Mouse (Mus musculus) frontal cortex, postnatal 10 days (tissue): ENCODE results near the gene Gstm4.

Experiments
- DNase-seq, 2 experiments: peaks; one replicate each; pipeline ENCODE4 v3.0.0; 2022; ENCODE audit warnings: low spot score in 2 of 2, mixed read lengths in 1 of 2

Gstm4 gene

DNA sequence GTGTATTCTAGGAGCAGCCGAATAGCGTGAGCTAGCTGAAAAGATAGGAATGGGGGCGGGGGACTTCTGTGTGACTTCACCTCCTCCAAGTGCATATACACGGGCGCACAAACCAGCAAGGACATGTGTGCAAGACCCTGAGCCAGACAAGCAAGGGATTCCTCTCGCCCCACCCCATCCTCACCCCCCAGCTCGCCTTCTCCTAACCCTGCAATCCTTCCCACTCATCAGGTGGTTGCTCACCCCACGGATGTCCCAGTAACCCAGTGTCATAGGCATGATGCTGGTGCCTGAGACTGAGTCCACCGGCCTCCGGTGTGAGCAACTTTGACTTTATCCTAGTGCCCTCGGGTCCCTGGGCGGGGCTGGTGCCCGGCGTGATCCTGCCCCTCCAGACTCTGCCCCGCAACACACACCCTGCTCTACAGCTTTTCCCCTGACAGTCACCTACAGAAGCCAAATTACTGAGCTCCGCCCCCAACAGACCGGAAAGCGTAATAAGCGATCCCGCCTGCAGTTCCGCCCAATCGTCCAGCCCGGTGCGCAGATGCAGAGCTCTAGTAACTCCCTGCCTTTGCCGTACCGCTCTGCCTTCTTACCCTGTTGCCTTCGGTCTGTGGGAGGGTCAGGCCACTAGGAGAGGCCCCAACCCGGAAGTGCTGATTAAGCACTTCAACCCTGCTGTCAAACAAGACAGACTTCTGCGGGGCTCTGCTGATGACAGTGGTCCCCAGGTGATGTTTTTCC, at the start of gene Gstm4:
TSS of gene Gstm4 (minus strand) at position 501 of the 747 bp plus-strand sequence.
- peak; percentile 72 to 81 for DNase-seq

DNA sequence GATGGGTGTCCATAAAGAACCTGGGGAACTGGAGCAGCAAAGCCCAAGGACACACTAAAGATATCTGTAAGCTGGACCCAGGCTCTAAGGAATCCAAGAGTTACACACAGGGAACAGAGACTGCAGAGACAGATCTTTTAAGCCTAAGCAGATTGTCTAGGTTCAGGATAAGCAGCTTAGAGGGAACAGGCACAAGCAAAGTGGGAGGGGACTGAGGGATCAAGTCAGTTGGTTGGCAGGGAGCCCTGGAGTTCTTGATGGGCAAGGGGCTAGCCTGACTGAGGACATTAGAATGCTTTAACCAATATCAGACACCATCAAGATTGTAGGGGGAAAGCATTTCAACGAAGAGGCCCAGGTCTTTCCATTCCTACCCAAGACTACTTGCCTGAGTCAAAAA, 49.5 kb upstream of the Gstm4 start:
- no peak for DNase-seq

- DNase-seq: no peak
Observed at GRCm38 (mm10) chr3:108093306-108093705, 48.6 kb upstream of the Gstm4 start.

GRCm38 (mm10) chr3:108092536-108093115, 47.9 kb upstream of the Gstm4 start, which contains the start of gene Gnat2:
Gene Gnat2, plus strand, starts transcription at chr3:108092789.
- DNase-seq: no peak

DNA sequence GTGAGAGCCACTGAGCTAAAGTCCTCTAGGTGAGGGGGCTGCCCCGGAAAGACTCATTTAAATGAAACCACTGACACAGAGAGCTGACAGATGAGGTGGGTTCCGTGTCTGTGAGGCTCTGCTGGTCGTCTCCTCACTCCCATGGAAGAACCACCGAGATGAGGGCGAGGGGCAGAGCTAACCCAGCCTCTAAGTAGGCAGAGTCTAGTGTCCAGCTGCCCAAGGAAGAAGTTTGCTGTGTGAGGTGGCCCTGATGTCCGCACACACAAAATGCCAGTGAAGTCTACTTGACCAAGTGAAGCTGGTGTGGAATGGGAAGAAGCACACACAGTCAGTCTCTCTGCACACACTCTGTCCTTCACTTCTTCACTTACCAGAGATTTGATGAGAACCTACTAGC, 47.3 kb upstream of the Gstm4 start:
- DNase-seq: no peak

GRCm38 (mm10) chr3:108090561-108090960, 45.9 kb upstream of the Gstm4 start:
- no peak for DNase-seq

GRCm38 (mm10) chr3:108089916-108090315, 45.2 kb upstream of the Gstm4 start:
- no peak for DNase-seq

DNA sequence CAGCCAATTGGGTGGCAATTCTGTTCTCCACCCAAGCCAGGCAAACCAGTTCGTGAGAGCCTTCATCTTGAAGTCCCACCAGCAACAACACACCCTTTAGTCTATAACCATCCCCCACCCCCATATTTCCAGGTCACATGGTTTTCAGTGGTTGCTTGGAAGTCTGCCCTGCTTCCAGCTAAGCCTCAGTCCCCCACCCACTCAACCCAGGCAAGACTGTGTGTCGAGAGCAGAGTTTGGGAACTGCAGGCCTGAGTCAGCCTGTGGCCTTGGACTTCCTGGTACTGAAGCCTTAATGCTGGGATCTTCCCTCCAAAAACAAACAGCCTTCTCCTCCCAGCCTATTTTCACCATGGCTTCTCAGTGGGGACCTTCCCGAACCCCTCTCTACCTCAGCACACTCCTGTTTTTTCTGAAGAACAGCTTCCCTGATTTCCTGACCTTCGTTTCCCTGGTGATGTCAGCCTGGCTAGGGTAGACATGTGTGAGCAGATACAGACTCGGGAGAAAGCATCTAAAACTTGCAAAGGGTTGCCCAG, 44.2 kb upstream of the Gstm4 start:
- DNase-seq: no peak

- DNase-seq: no peak
Observed at GRCm38 (mm10) chr3:108087329-108087728, 42.6 kb upstream of the Gstm4 start.

GRCm38 (mm10) chr3:108086470-108086979, 41.8 kb upstream of the Gstm4 start, which contains the start of gene Ampd2:
Gene Ampd2, minus strand, starts transcription at chr3:108086651.
- peak in 1 of 2 experiments; percentile 61 for DNase-seq

- DNase-seq: peak in 1 of 2 experiments; percentile 55
Observed at GRCm38 (mm10) chr3:108085721-108086469, 41.2 kb upstream of the Gstm4 start.

- DNase-seq: peak; percentile 88 to 92
Observed at GRCm38 (mm10) chr3:108085281-108085720, 40.6 kb upstream of the Gstm4 start.

DNA sequence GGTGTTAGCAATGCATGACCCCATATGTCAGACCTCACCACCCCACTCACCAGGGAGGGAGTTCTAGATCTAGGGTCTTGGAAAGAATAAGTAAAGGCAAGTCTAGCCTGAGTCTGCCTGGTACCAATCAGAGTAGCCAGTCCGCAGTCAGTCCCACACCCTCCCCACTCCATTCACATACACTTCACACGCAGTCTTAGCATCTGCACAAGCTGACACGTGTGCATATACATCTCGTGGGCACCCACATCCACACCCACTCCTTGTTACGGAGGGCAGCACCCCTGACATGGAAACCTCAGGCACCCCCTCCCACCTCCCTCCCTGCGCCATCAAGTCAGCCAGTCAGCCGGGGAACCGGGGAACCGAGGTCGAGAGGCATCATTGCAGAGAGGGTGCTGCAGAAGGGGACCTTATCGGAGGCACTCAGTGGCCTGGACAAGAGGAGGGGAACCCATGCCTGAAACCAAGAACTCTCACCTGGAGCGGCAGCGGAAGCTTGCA, 40.1 kb upstream of the Gstm4 start:
- no peak for DNase-seq

- no peak for DNase-seq
Observed at GRCm38 (mm10) chr3:108083904-108084407, 39.3 kb upstream of the Gstm4 start.

- DNase-seq: no peak
Observed at GRCm38 (mm10) chr3:108083161-108083560, 38.5 kb upstream of the Gstm4 start.

DNA sequence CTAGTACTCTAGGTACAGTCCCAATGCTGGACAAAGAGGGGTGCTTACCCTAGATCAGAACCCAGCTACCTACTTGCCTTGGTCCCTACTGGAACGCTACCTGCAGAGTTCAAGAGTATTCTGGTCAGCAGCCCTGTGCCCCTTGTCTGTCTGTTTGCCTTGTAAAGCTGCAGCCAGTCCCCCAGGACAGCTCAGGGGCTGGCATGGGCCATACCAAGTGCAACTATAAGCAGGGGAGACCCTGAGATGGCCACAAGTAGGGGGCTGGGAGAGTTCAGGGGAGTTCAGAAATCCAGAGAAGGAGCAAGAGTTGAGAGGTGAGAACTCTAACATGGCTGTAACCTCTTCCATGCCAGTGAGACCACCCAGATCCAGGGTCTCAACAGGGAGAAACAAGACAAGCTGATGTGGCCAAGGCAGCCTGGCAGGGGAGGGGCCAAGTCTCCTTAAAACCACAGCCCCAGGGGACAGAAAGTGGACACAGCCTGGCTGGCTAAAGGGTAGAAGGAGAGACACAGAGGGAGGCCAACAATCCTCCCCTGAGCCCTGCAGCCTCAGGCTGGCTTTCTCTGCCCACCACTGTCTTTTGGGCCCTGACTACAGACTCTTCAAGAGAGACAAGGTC, 37.7 kb upstream of the Gstm4 start:
- DNase-seq: no peak

DNA sequence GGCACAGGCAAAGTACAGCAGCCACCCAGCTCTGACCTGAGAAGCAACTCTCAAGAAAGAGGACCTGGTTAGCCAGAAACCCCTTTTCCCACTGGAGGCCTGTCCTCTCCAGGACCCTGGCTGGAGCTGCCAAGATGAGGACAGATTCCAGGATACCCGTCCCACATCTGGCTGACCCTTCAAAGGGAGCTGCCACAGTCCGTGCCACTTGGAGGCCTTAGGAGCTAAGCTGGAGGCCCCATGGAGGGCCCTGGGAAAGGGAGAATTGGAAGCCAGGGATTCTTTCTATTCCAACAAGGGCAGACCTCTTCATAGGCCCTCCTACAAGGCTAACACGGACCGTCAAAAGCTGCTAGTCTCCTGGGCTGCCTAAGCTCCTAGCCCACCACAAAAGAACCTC, 37.0 kb upstream of the Gstm4 start:
- DNase-seq: no peak

GRCm38 (mm10) chr3:108076836-108077235, 32.1 kb upstream of the Gstm4 start:
- no peak for DNase-seq

- no peak for DNase-seq
Observed at GRCm38 (mm10) chr3:108072983-108073569, 28.4 kb upstream of the Gstm4 start.
